Mouse (Mus musculus) Muller cell, postnatal 12 days (primary cell): ENCODE measurements around the gene Mlip.
"Not testable (repeated sequence)": the region's sequence is repeated elsewhere in the genome, so short reads cannot be mapped to it uniquely, and the experiment has no call there.

Source experiments
- DNase-seq: peaks from one replicate; pipeline ENCODE4 v3.0.0-alpha.2; 2015; ENCODE audit errors: inconsistent ontology term

The Mlip gene

DNA sequence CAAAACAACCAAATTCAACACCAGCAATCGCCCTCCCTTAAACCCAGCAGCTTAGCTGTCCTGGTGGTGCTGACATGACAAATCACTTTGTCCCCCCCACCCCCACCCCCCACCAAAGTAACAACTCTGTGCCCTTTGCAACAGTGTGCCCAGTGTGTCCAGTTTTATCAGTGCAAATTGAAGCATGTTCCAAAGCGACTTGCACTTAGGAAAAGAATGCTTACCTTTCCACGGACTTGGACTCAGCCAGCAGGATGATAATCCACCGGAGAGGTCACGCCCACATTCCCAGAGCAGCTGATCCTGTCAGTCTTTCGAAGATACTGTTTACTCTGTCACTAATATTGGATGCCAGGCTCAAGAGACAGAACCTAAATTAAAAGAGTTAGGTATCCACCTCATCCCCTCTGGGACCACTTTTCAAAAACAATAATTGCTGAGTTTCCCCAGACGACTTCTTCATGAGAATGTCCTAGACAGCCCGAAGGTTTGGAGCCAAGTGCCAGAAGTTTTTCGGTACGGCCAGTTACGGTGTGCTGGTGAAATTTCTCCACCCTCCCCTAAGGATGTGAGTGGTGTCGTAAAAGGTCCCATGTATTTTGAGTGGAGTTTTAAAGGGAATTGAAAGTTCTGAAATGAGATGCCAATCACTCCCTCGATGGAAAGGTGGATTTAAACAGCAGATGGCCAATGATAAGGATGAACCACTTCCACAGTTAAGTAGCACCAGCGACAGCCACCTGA lies at the start of gene Mlip:
Gene Mlip, minus strand, starts transcription at position 538 of the 744 bp plus-strand sequence.
- DNase-seq: no peak

DNA sequence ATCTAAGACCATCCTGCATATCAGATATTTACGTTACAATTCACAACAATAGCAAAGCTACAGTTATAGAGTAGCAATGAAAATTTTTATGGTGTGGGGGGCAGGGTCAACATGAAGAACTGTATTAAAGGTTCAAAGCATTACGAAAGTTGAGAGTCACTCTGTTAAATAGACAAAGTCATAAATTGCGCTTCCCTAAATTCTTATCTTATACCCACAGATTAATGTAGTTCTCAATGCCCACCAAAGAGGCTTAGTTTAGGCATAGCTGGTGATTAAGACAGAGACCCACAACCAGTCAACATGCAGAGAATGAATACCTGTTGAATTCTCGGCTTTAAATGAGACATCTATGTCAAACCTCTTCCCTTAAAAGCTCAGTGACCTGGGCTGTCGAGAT lies 47.0 kb upstream of the Mlip start:
- DNase-seq: no peak

- no peak for DNase-seq
Measured at GRCm38 (mm10) chr9:77398856-77399631, 46.3 kb upstream of the Mlip start.

- no peak for DNase-seq
Measured at GRCm38 (mm10) chr9:77397027-77397426, 44.3 kb upstream of the Mlip start.

DNA sequence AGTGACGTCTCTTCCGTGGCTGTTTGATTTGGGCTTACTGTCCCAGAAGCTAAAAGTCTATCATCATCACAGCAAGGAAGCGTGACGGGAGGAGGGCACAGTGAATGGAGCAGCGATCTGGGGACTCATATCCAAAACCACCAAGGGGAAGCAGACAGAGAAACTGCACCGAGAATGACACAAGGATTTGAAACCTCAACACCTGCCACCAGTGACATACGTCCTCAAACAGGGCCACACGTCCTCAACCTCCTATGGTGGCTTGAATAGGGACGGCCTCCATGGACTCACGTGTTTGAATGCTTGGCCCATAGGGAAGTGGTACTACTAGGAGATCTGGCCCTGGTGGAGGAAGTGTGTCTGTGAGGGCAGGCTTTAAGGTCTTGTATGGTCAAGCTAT lies 38.5 kb upstream of the Mlip start:
- DNase-seq: no peak

GRCm38 (mm10) chr9:77388956-77389355 lies 36.2 kb upstream of the Mlip start:
- DNase-seq: no peak

DNA sequence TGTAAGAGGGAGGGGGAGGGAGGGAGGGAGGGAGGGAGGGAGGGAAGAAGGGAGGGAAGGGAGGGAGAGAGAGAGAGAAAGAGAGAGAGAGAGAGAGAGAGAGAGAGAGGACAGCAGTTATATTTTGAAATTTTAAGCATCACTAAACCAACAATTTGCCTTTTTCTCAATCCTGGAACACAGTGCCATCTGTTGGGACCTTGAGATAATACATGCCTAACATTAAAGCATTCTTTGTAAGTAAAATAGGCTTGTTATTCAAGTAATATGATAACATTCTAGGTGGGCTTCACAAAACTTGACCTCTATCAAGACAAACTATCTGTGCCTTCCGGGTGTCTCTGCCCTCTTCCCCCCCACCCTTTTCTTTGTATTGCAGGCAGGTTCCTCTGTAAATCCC lies 34.0 kb upstream of the Mlip start:
- DNase-seq: peak; percentile 3

DNA sequence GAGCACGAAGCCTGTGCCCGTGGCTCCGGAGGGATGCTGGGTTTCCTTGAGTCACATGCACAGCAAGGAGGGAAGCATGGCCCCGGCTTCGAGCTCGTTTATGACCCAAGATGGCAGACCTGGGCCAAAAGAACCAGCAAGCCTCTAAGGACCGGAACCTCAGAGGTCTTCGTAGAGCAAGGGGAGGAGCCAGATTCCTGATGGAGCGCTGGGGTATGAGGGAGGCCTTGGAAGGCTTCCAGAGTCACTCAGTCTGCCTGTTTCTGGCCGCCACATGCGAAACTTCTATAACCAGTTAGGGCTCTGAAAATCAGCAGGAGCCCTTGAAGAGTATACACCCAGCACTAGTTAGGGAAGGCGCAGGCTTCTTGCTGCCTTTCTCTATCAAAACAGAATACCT lies 32.8 kb upstream of the Mlip start:
- DNase-seq: no peak

GRCm38 (mm10) chr9:77384651-77385050 lies 31.9 kb upstream of the Mlip start:
- DNase-seq: no peak

- no peak for DNase-seq
Measured at GRCm38 (mm10) chr9:77383951-77384350, 31.2 kb upstream of the Mlip start.

DNA sequence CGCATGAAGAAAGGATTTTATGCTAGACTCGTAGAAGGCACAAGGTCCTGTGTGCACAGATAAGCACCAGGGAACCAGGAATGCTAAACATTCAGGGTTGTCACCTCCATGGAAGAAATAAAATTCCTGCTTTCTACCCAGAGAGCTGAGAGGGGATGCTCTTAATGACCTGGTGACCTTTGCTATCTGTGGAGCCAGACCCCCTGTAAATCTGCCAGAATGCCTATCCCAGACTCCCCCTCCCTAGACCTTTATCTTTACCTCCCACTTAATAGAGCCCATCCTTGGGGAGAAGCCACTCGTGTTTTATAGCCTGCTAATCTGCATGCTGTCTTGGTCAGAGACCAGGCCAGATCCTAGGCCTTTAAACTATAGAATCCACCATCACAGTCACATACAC lies 29.7 kb upstream of the Mlip start:
- DNase-seq: no peak

- DNase-seq: peak; percentile 71
Measured at GRCm38 (mm10) chr9:77381565-77381964, 28.8 kb upstream of the Mlip start.

- DNase-seq: peak; percentile 40
Measured at GRCm38 (mm10) chr9:77379625-77380024, 26.9 kb upstream of the Mlip start.

- DNase-seq: no peak
Measured at GRCm38 (mm10) chr9:77377696-77378095, 24.9 kb upstream of the Mlip start.

- peak; percentile 9 for DNase-seq
Measured at GRCm38 (mm10) chr9:77377082-77377481, 24.3 kb upstream of the Mlip start.

DNA sequence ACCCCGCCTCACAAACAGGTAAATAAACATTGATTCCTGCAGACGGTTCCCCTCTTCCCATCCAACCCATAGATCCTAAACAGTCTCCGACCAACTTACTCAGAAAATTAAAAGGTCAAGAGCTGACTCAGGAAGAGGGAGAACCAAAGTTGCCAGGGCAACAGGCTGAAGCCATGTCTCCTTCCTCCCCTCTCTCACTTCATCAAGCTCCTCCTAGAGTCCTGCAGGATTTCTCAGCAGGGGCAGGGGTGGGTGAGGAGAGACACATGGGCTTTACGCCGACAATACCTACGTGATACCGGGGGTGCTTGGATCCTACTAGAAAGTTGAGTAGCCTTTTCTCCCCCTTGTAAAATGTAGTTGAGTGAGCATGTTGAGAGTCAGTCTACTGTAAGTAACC lies 23.8 kb upstream of the Mlip start:
- DNase-seq: no peak

- no peak for DNase-seq
Measured at GRCm38 (mm10) chr9:77370706-77371105, 17.9 kb upstream of the Mlip start.

- no peak for DNase-seq
Measured at GRCm38 (mm10) chr9:77369262-77369661, 16.5 kb upstream of the Mlip start.

DNA sequence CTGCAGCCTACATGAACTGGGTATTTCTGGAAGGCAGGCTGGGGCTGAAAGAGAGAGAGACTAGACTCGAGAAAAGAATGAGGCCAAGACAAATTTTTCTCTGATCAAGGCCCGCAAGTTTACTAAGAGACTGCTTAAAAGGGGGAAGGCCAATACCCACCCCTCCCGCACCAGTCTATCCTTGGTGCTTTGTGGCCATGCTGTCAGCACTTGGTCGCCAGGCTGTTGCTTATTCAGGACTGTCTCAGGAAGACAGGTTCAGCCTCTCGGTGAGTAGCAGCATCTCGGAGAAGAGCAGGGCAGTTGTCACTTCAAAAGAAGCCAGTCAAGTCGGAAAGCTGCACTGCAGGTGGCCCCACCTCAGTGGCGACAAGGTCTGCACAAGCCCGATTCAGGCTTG lies 11.9 kb upstream of the Mlip start:
- not testable (repeated sequence) for DNase-seq

GRCm38 (mm10) chr9:77362906-77363305 lies 10.1 kb upstream of the Mlip start:
- DNase-seq: no peak

GRCm38 (mm10) chr9:77360654-77361053 lies 7.9 kb upstream of the Mlip start:
- DNase-seq: no peak

DNA sequence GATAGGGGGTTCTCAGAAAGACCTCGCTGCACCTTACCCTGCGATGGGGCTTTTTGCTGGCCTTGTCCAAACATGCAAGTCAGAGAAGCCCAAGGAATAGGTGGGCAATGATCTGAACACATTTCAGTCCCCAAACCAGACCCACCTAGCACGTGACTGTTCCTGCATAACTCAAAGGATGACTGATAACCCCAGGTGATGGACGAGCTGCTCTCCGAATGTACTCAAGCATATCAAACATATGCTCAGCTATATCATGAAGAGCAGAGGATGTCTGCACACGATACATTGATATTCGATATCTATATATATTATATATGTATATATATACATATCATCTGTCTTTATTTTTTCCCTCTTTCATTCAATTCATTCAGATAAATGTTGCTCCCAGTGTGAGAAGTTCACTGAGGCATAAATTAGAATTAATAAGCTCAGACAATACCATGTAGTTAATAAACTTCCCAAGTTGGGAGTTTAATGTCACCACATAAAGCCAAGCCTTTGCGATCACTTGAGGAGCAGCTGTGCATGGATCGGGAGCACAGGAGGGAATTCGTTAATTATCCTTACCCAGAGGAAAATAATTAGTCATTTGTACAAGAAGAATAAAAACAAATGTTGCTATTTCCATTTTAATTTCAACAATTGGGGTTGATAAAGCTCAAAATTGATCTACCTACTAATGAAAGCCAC lies 6.7 kb upstream of the Mlip start:
- DNase-seq: no peak

- no peak for DNase-seq
Measured at GRCm38 (mm10) chr9:77353942-77354341, 1.2 kb upstream of the Mlip start.
